In genomic region chr11:53314770-53315173, GRCm38 (mm10) we compare ENCODE assay signal across 1 mouse cellular context.
TF ChIP-seq lines count a peak whose summit lies in the region.

No protein-coding gene starts in this region.

TF ChIP-seq in MEL, 35 proteins besides CTCF, POLR2A, EP300 and RAD21 (continued from another document):
- TF ChIP-seq RCOR1 (IDR thresholded peaks at IDR 0.05; ENCODE audit: low read depth, low read length) (no peak), SIN3A (IDR thresholded peaks at IDR 0.05; ENCODE audit: low read length) (peak; percentile 56), CHD1 (IDR thresholded peaks at IDR 0.05; ENCODE audit: low read depth, low read length) (no peak), BHLHE40 (IDR thresholded peaks at IDR 0.05; ENCODE audit: borderline replicate concordance, low read depth, low read length) (no peak), GATA1 (IDR thresholded peaks at IDR 0.05; ENCODE audit: low read depth, low read length) (peak; percentile 65), TAL1 (IDR thresholded peaks at IDR 0.05; ENCODE audit: low read length) (no peak), USF2 (IDR thresholded peaks at IDR 0.05; ENCODE audit: borderline replicate concordance in 1 of 2, insufficient read depth in 1 of 2, low read depth in 1 of 2, low read length in 2 of 2) (no peak), GABPA (IDR thresholded peaks at IDR 0.05; ENCODE audit: low read depth, low read length) (no peak), ETS1 (IDR thresholded peaks at IDR 0.05; ENCODE audit: low read depth, low read length) (peak; percentile 58; the same call in 1 of the 2 replicates)
TF ChIP-seq in MEL: peak in this region for 7.
